ENCODE assay signal across 16 mouse cellular contexts in genomic region chr10:8487388-8487787, GRCm38 (mm10).
"Had no signal": no experiment of that assay in that cellular context is flagged by ENCODE, and none has a peak within 500 bp of the region (broad histone marks: within the 10 kb centered on the region; RNA-seq: fewer than 3 reads in every experiment).

No protein-coding gene starts in this region.

- H3K4me2 ChIP-seq: lung, embryonic 15.5 days; midbrain, embryonic 11.5 days; midbrain, embryonic 13.5 days; midbrain, embryonic 15.5 days; neural tube, embryonic 12.5 days had no signal

- H3K27me3 ChIP-seq: lung, embryonic 15.5 days; megakaryocyte, embryonic 14.5 days; midbrain, embryonic 13.5 days; midbrain, embryonic 15.5 days; neural tube, embryonic 12.5 days had no signal

- H3K4me3 ChIP-seq: lung, embryonic 15.5 days; megakaryocyte, embryonic 14.5 days; midbrain, embryonic 13.5 days; midbrain, embryonic 15.5 days; neural tube, embryonic 12.5 days had no signal

- H3K9me3 ChIP-seq: lung, embryonic 15.5 days; megakaryocyte, embryonic 14.5 days; midbrain, embryonic 13.5 days; midbrain, embryonic 15.5 days; neural tube, embryonic 12.5 days had no signal

- ATAC-seq: liver, postnatal 0 days; lung, postnatal 0 days; midbrain, embryonic 13.5 days; midbrain, embryonic 15.5 days had no signal

- H3K36me3 ChIP-seq: lung, embryonic 15.5 days; midbrain, embryonic 13.5 days; midbrain, embryonic 15.5 days; neural tube, embryonic 12.5 days had no signal

- H3K9ac ChIP-seq: liver, postnatal 0 days; lung, embryonic 15.5 days; midbrain, embryonic 13.5 days; midbrain, embryonic 15.5 days; neural tube, embryonic 12.5 days had no signal

- H3K4me1 ChIP-seq: megakaryocyte, embryonic 14.5 days; midbrain, embryonic 13.5 days; midbrain, embryonic 15.5 days had no signal

- H3K27ac ChIP-seq: lung, embryonic 15.5 days; macrophage; midbrain, embryonic 13.5 days; midbrain, embryonic 15.5 days; neural tube, embryonic 12.5 days had no signal

- DNase-seq: liver, postnatal 0 days; lung, adult 2 months; lung, postnatal 14 days; lung, postnatal 36 days; right cerebral cortex, postnatal 14 days; thymus, adult 18-20 months; thymus, postnatal 14 days; thymus, postnatal 36 days had no signal
